Mouse (Mus musculus) CH12.LX (cell line): ENCODE results near the gene Rpl3. TPM values are rescaled to one million over a fixed set of nuclear protein-coding genes. Genes with fewer than 3 reads are reported as not detected.

Source experiments
- polyA plus RNA-seq: library from polyadenylated mRNA; unstranded; fragments of >175 nt; gene quantifications from 2 replicates; pipeline ENCODE4 v1.2.1, GENCODE M21; 2012; ENCODE audit warnings: low read depth; ENCODE audit not compliant: insufficient read length
- total RNA-seq, 2 experiments: library from RNA; depleted of rRNA; stranded (reverse); fragments of 300-350 nt in 1 of 2; fragments of >200 nt in 1 of 2; gene quantifications; 2 replicates each; pipeline ENCODE4 v1.2.3; 2012 to 2014

Rpl3 gene
- total and polyA plus RNA-seq, 3 experiments: 2,198 to 3,819 (median 2,592) TPM

Other genes with a start within 250 kb of the Rpl3 start
- gene Apobec3, start 200.2 kb downstream of the Rpl3 start, total RNA-seq (2012; rRNA removed): 3.9 and 4.7 TPM in 2 replicates
- 8.7 and 10.4 TPM in 2 replicates for gene Apobec3, start 200.2 kb downstream of the Rpl3 start, total RNA-seq (2014; rRNA removed)
- 94.3 and 98.5 TPM in 2 replicates for gene Apobec3, start 200.2 kb downstream of the Rpl3 start, polyA plus RNA-seq
- gene Cbx7, start 120.7 kb downstream of the Rpl3 start, total RNA-seq (2012; rRNA removed): 10.0 and 12.1 TPM in 2 replicates
- 5.6 and 8.1 TPM in 2 replicates for gene Cbx7, start 120.7 kb downstream of the Rpl3 start, total RNA-seq (2014; rRNA removed)
- gene Cbx7, start 120.7 kb downstream of the Rpl3 start, polyA plus RNA-seq: 12.4 and 14.7 TPM in 2 replicates
- not detected in 2 replicates for gene Pdgfb, start 76.9 kb downstream of the Rpl3 start, total RNA-seq (2012; rRNA removed)
- gene Pdgfb, start 76.9 kb downstream of the Rpl3 start, total RNA-seq (2014; rRNA removed): not detected in 2 replicates
- gene Pdgfb, start 76.9 kb downstream of the Rpl3 start, polyA plus RNA-seq: not detected in 2 replicates
- gene Syngr1, start 534 bp downstream of the Rpl3 start, total RNA-seq (2012; rRNA removed): 10.7 and 14.8 TPM in 2 replicates
- gene Syngr1, start 534 bp downstream of the Rpl3 start, total RNA-seq (2014; rRNA removed): 6.0 and 9.7 TPM in 2 replicates
- 7.0 and 11.3 TPM in 2 replicates for gene Syngr1, start 534 bp downstream of the Rpl3 start, polyA plus RNA-seq
- 15.1 and 17.7 TPM in 2 replicates for gene Tab1, start 41.3 kb upstream of the Rpl3 start, total RNA-seq (2012; rRNA removed)
- 10.4 and 12.0 TPM in 2 replicates for gene Tab1, start 41.3 kb upstream of the Rpl3 start, total RNA-seq (2014; rRNA removed)
- gene Tab1, start 41.3 kb upstream of the Rpl3 start, polyA plus RNA-seq: 11.4 and 11.6 TPM in 2 replicates
- 0.13 and 0.21 TPM in 2 replicates for gene Mgat3, start 81.9 kb upstream of the Rpl3 start, total RNA-seq (2012; rRNA removed)
- gene Mgat3, start 81.9 kb upstream of the Rpl3 start, total RNA-seq (2014; rRNA removed): 0.15 and 0.36 TPM in 2 replicates
- 0.05 and 0.09 TPM in 2 replicates for gene Mgat3, start 81.9 kb upstream of the Rpl3 start, polyA plus RNA-seq
- gene Mief1, start 142.2 kb upstream of the Rpl3 start, total RNA-seq (2012; rRNA removed): 34.4 and 35.4 TPM in 2 replicates
- 18.8 and 20.7 TPM in 2 replicates for gene Mief1, start 142.2 kb upstream of the Rpl3 start, total RNA-seq (2014; rRNA removed)
- gene Mief1, start 142.2 kb upstream of the Rpl3 start, polyA plus RNA-seq: 19.2 and 23.3 TPM in 2 replicates
- not detected in 2 replicates for gene AC140267.1, start 144.0 kb upstream of the Rpl3 start, total RNA-seq (2012; rRNA removed)
- not detected in 2 replicates for gene AC140267.1, start 144.0 kb upstream of the Rpl3 start, total RNA-seq (2014; rRNA removed)
- gene AC140267.1, start 144.0 kb upstream of the Rpl3 start, polyA plus RNA-seq: 6.5 TPM in 1 of 2 replicates, not detected in the other
- 351 and 486 TPM in 2 replicates for gene Atf4, start 163.3 kb upstream of the Rpl3 start, total RNA-seq (2012; rRNA removed)
- gene Atf4, start 163.3 kb upstream of the Rpl3 start, total RNA-seq (2014; rRNA removed): 721 and 819 TPM in 2 replicates
- 324 and 357 TPM in 2 replicates for gene Atf4, start 163.3 kb upstream of the Rpl3 start, polyA plus RNA-seq
- gene Rps19bp1, start 172.4 kb upstream of the Rpl3 start, total RNA-seq (2012; rRNA removed): 47.1 and 55.0 TPM in 2 replicates
- gene Rps19bp1, start 172.4 kb upstream of the Rpl3 start, total RNA-seq (2014; rRNA removed): 63.3 and 67.3 TPM in 2 replicates
- 91.2 and 99.6 TPM in 2 replicates for gene Rps19bp1, start 172.4 kb upstream of the Rpl3 start, polyA plus RNA-seq
- under 0.01 TPM in 1 of 2 replicates, not detected in the other for gene Cacna1i, start 195.4 kb upstream of the Rpl3 start, total RNA-seq (2012; rRNA removed)
- gene Cacna1i, start 195.4 kb upstream of the Rpl3 start, total RNA-seq (2014; rRNA removed): 0.03 TPM in 1 of 2 replicates, not detected in the other
- gene Cacna1i, start 195.4 kb upstream of the Rpl3 start, polyA plus RNA-seq: not detected in 2 replicates